Mouse (Mus musculus) ZHBTc4 (cell line): ENCODE measurements around the gene Mbd3l1.

Experiments used
- DNase-seq: peaks from one replicate; pipeline ENCODE4 v3.0.0-alpha.2; 2011; ENCODE audit warnings: low read depth, low spot score

Gene Mbd3l1

GRCm38 (mm10) chr9:18478168-18478567 is at the start of gene Mbd3l1, which contains the start of gene Zfp558:
Gene Mbd3l1 (plus strand): TSS chr9:18478359.
Gene Zfp558 (minus strand): TSS chr9:18478268.
- no peak for DNase-seq

DNA sequence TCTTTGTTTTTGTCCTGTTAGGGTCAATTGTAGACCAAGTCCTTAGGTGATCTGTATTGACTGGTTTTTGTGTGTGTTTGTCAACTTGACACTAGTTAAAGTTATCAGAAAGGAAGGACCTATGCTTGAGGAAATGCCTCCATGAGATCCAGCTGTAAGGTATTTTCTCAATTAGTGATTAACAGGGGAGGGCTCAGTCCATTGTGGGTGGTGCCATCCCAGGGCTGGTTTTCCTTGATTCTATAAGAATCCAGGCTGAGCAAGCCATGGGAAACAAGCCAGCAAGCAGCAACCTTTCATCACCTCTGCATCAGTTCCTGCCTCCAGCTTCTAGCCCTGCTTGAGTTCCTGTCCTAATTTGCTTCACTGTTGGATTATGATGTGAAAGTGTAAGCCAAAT is 47.8 kb upstream of the Mbd3l1 start, which contains the start of gene Mbd3l2:
Gene Mbd3l2, plus strand, starts transcription at position 301 of the 400 bp plus-strand sequence.
- no peak for DNase-seq

- no peak for DNase-seq
These were observed 46.5 kb upstream of the Mbd3l1 start for GRCm38 (mm10) chr9:18431687-18432086.

DNA sequence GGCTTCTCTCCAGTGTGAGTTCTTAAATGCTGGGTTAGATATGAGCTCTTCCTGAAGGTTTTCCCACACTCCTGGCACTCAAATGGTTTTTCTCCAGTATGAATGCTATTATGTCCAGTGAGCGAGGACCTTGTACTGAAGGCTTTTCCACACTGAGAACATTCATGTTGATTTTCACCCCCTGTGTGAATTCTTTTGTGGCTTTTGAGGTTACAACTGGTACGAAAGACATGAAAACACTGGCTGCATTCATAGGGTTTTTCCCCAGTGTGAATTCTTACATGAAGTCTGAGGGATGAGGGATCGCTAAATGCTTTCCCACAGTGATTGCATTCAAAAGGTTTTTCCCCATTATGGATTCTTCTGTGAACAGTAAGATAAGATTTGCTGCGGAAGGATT is 21.6 kb upstream of the Mbd3l1 start:
- no peak for DNase-seq

- DNase-seq, result peak; percentile 21
These were observed 10.8 kb upstream of the Mbd3l1 start for GRCm38 (mm10) chr9:18467350-18467749.

- no peak for DNase-seq
These were observed 10.2 kb upstream of the Mbd3l1 start for GRCm38 (mm10) chr9:18468005-18468404.

DNA sequence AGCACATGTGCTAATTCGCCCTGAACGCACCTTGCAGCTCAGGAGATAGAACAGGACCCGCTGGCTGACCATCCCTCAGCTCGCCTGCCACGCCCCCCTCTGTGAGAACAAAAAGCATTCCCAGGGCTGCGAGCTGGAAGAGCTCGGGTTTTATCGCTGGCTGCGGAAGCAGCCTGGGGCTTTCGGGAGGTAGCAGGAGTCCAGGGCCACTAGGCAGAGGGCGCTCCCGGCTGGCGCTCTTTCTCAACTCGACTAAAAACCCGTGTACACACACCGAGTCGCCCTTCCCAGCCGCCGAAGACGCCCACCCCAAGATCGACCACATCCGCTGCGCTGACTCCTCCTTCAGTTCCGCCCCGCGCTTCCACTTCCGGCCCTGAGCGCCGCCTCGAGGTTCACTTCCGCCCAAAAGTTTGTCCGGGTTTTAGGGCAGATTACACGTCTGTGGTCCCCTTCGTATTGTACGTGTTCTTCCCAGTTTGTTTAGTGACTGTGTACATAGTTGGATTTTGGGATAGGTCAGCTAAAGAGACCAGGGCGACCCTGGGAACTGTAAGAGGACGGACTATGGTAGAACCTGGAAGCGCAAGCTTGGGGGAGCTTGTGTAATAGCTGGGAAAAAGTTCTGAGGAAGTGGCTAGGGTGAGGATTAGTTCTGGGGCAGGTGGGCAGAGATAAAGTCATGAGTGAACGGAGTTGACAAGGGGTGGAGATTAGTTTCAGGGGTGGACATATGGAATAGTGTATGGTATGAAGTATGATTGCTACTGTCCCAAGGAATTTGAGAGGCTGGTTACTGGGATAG is 4.6 kb upstream of the Mbd3l1 start:
- peak; percentile 92 for DNase-seq

DNA sequence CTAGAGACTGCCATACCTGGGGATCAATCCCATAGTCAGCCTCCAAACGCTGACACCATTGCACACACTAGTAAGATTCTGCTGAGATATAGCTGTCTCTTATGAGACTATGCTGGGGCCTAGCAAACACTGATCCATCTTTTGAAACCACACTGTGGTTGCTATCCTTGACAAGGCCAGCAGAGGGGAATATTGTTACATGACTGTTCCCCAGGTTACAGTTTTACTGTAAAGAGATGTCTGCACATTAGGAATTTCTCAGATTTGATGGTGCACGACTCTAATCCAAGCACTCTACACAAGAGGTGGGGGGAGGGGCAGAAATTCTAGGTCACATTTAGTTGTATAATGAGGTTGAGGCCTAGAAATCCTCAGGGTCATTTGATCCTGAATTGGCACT is 29.9 kb downstream of the Mbd3l1 start:
- peak; percentile 72 for DNase-seq
